Mouse (Mus musculus) inflammation-experienced regulatory T-cells, adult 6 months (primary cell): ENCODE measurements around the gene Scgb1b12. TPM values are rescaled to one million over a fixed set of nuclear protein-coding genes. Genes with fewer than 3 reads are reported as not detected.
"Not testable (repeated sequence)": the region's sequence is repeated elsewhere in the genome, so short reads cannot be mapped to it uniquely, and the experiment has no call there.

ENCODE experiments used
- ATAC-seq: one replicate; pipeline ENCODE4 v1.8.0; 2017
- polyA plus RNA-seq, 3 experiments: library from polyadenylated mRNA; unstranded; fragments of 100-300 nt; shearing (Covaris generic); gene quantifications; one replicate each; pipeline ENCODE4 v1.2.1; 2017

Gene Scgb1b12
- not detected for polyA plus RNA-seq

DNA sequence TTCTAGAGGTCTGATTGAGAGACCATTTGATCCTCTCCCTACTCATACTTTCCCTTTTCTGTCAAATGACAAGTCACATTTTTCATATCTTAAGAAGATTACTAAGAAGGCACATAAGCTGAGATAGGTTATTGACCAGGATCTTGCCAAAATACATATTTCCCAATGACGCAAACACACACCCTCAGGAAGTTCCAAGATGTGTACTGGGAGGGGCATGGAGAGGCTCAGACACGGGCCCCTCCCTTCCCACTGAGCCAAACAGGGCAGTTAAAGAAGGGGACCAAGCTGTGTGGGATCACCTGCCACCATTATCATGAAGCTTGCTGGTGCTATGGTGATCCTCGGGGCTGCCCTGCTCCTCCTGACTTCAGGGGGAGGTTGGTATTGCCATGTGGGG, at the start of gene Scgb1b12:
TSS of gene Scgb1b12 (plus strand) at position 301 of the 400 bp plus-strand sequence.
- not testable (repeated sequence) for ATAC-seq

DNA sequence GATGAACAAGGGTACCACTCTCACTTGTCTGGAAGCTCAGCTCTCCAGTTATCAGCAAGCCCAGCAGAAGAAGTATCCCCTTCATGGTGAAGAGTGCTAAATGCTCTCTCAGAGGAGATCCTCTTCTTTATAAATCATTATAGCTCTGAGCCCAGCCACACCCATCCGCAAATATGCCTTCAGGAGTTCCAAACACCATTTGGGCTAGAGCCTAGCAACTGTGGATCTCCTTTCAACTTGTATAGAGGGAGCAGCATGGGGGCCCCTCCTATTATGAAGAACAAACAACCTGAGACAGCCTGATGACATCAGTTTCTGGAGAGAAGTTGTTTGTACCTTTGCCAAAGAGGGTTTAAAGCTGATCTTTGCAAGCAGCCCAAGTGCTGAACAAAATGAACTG, 6.8 kb upstream of the Scgb1b12 start, which contains the start of gene Scgb2b12:
TSS of gene Scgb2b12 (minus strand) at position 101 of the 400 bp plus-strand sequence.
- ATAC-seq, result not testable (repeated sequence)

Other genes starting within 250 kb of the Scgb1b12 start
- not detected for gene Scgb1b10, start 233.3 kb upstream of the Scgb1b12 start, polyA plus RNA-seq
- gene Scgb2b11, start 123.0 kb upstream of the Scgb1b12 start, polyA plus RNA-seq, result not detected
- not detected for gene Scgb1b11, start 111.3 kb upstream of the Scgb1b12 start, polyA plus RNA-seq
- not detected for gene Scgb2b12, start 6.9 kb upstream of the Scgb1b12 start, polyA plus RNA-seq
- gene Scgb1b29, start 107.4 kb downstream of the Scgb1b12 start, polyA plus RNA-seq, result not detected